Mouse (Mus musculus) CH12.LX (cell line): ENCODE data around the gene Slc39a5.

Experiments
- CHD1 ChIP-seq: IDR thresholded peaks from 2 replicates; pipeline ENCODE4 v1.6.1; 2012; ENCODE audit warnings: low read depth, low read length, improper control_type of control experiment, inconsistent platforms
- CHD2 ChIP-seq: IDR thresholded peaks from 2 replicates; pipeline ENCODE4 v1.6.1; 2011; ENCODE audit warnings: low read length, improper control_type of control experiment
- CTCF ChIP-seq, 2 experiments: IDR thresholded peaks in 1 of 2; conservative IDR thresholded peaks in 1 of 2; 2 replicates each; pipeline ENCODE4 v1.5.1; 2011 to 2012; ENCODE audit warnings: low read depth in 2 of 2, low read length in 2 of 2, improper control_type of control experiment in 1 of 2, inconsistent platforms in 1 of 2, mild to moderate bottlenecking in 1 of 2, moderate library complexity in 1 of 2
- E2F4 ChIP-seq: IDR thresholded peaks from 2 replicates; pipeline ENCODE4 v1.6.1; 2011; ENCODE audit warnings: low read depth, low read length, improper control_type of control experiment; ENCODE audit not compliant: insufficient replicate concordance
- EP300 ChIP-seq: IDR thresholded peaks from 2 replicates; pipeline ENCODE4 v1.6.1; 2011; ENCODE audit warnings: low read length, improper control_type of control experiment
- MAFK ChIP-seq: IDR thresholded peaks from 2 replicates; pipeline ENCODE4 v1.6.1; 2011; ENCODE audit warnings: low read length, improper control_type of control experiment; ENCODE audit not compliant: insufficient replicate concordance
- POLR2A ChIP-seq: IDR thresholded peaks from 2 replicates; pipeline ENCODE4 v1.6.1; 2011; ENCODE audit warnings: low read depth, mild to moderate bottlenecking, improper control_type of control experiment, low read length
- POLR2AphosphoS2 ChIP-seq: IDR thresholded peaks from 2 replicates; pipeline ENCODE4 v1.6.1; 2011; ENCODE audit warnings: low read depth, low read length, improper control_type of control experiment
- SMC3 ChIP-seq: IDR thresholded peaks from 2 replicates; pipeline ENCODE4 v1.6.1; 2011; ENCODE audit warnings: low read depth, low read length, improper control_type of control experiment
- TCF12 ChIP-seq: IDR thresholded peaks from 2 replicates; pipeline ENCODE4 v1.6.1; 2014; ENCODE audit warnings: low read depth, mild to moderate bottlenecking, inconsistent platforms, low read length, improper control_type of control experiment
- ZC3H11A ChIP-seq: IDR thresholded peaks from 2 replicates; pipeline ENCODE4 v1.6.1; 2012; ENCODE audit warnings: low read depth, mild to moderate bottlenecking, inconsistent platforms, low read length, improper control_type of control experiment
- ZNF384 ChIP-seq: IDR thresholded peaks from 2 replicates; pipeline ENCODE4 v1.6.1; 2012; ENCODE audit warnings: low read depth, low read length, improper control_type of control experiment, inconsistent platforms

DNA sequence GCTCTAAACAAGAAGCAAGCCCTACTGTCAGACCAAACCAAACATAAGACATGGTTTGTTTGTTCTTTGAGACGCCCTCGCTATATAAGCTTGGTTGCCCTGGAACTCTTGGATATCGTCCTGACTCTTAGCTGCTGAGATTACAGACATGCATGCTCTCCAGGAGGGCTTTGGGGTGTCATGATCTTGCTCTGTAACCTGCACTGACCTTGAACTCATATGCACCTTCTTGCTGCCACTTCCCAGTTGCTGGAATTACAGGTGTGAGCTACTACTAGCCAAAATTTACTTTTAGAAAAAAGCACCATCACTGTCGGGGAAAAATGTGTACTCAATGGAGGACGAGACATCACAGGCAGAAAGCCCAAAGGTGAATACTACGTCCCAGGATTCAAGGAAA, 31.4 kb downstream of the Slc39a5 start:
- no peak for TF ChIP-seq CTCF (conservative IDR thresholded peaks at IDR 0.05 in 1 of 2, IDR thresholded peaks at IDR 0.05 in 1 of 2; ENCODE audit: low read depth in 2 of 2, low read length in 2 of 2)
- no peak for TF ChIP-seq POLR2A
- TF ChIP-seq MAFK = no peak
- TF ChIP-seq E2F4 = no peak
- TF ChIP-seq ZNF384 = no peak
- no peak for TF ChIP-seq POLR2AphosphoS2
- no peak for TF ChIP-seq CHD2
- TF ChIP-seq ZC3H11A = no peak
- no peak for TF ChIP-seq CHD1
- no peak for TF ChIP-seq EP300
- no peak for TF ChIP-seq SMC3
- no peak for TF ChIP-seq TCF12
